ENCODE assay signal across 8 mouse cellular contexts in genomic region chr17:64538520-64538953, GRCm38 (mm10).
DNase-seq lines count a peak whose midpoint lies in the region; ATAC-seq lines count a peak whose summit lies in the region.

No protein-coding gene starts in this region.

- 0 out of 2 replicates have a peak, but pooled peaks have one; percentile 19 for ATAC-seq in limb, embryonic 13.5 days (ENCODE audit: low FRiP score, low read depth)
- no peak for ATAC-seq in frontal cortex, adult (ENCODE audit: low TSS enrichment)
- no peak for ATAC-seq in cerebellum, adult (ENCODE audit: insufficient number of reproducible peaks, low FRiP score, low TSS enrichment)
- ATAC-seq in activated CD4-positive, CD25-positive, alpha-beta regulatory T cell, adult 4 months, result no peak

- peak; percentile 64 for DNase-seq in ovary, adult 18-20 months (ENCODE audit: low spot score)
- no peak for DNase-seq in ovary, postnatal 10 days (ENCODE audit: low spot score)
- peak; percentile 37 to 41 for DNase-seq in heart, postnatal 10 days
- no peak for DNase-seq in natural killer cell, adult 2 months (ENCODE audit: low spot score in 2 of 2)

- no peak overlapping the region for H3K4me3 ChIP-seq in limb, embryonic 13.5 days

- intact Hi-C loops in heart, postnatal 10 days (cut with DNase I), result no loop called here

- no peaks in the 10 kb centered on the region for H3K9me3 ChIP-seq in limb, embryonic 13.5 days

- no peak overlapping the region for H3K27ac ChIP-seq in limb, embryonic 13.5 days

- WGBS in limb, embryonic 13.5 days, result 19% methylated on average over 10 of the region's 10 CpGs

- H3K9ac ChIP-seq in limb, embryonic 13.5 days, result no peak overlapping the region

- no peaks in the 10 kb centered on the region for H3K27me3 ChIP-seq in limb, embryonic 13.5 days

- H3K36me3 ChIP-seq in limb, embryonic 13.5 days, result no peaks in the 10 kb centered on the region

- no peak overlapping the region for H3K4me2 ChIP-seq in limb, embryonic 13.5 days (replicated peaks)

- peaks cover 4% of the 10 kb centered on the region; the same call in 1 of the 2 replicates for H3K4me1 ChIP-seq in limb, embryonic 13.5 days

Comparison
In these comparisons a context has a peak if more than half of its experiments do, and no peak if none do; other contexts are left out.
1. DNase-seq: peak in ovary, adult 18-20 months (single experiment) and heart, postnatal 10 days (2 of 2); none in ovary, postnatal 10 days (single experiment) and natural killer cell, adult 2 months (0 of 2).